In genomic region chr4:132259248-132259647, GRCm38 (mm10) we compare ENCODE assay signal across 9 mouse cellular contexts. TPM values are rescaled to one million over a fixed set of nuclear protein-coding genes. Genes with fewer than 3 reads are reported as not detected.
DNase-seq lines count a peak whose midpoint lies in the region; ATAC-seq and TF ChIP-seq lines count a peak whose summit lies in the region.
"Had no signal": no experiment of that assay in that cellular context is flagged by ENCODE, and none has a peak within 500 bp of the region (broad histone marks: within the 10 kb centered on the region; RNA-seq: fewer than 3 reads in every experiment).

No protein-coding gene starts in this region.

- no peak for TF ChIP-seq CTCF in kidney, adult 2 months (conservative IDR thresholded peaks at IDR 0.05; ENCODE audit: insufficient read depth, insufficient read length, low read depth, low read length)
- no peak for TF ChIP-seq CTCF in bone marrow macrophage, adult 2 months (IDR thresholded peaks at IDR 0.05; ENCODE audit: low read depth, low read length)

- no peaks in the 10 kb centered on the region for H3K9me3 ChIP-seq in liver, embryonic 15.5 days (replicated peaks)

- H3K9ac ChIP-seq in liver, embryonic 15.5 days: peak overlapping the region; percentile 95

- peak overlapping the region; percentile 72 for H3K27ac ChIP-seq in kidney, adult 2 months (ENCODE audit: insufficient read depth, low read depth, low read length)
- H3K27ac ChIP-seq in bone marrow macrophage, adult 2 months (ENCODE audit: insufficient read depth, low read depth, low read length): peak overlapping the region; percentile 28; the same call in 1 of the 2 replicates
- peak overlapping the region; percentile 93 for H3K27ac ChIP-seq in liver, embryonic 15.5 days (replicated peaks)

- peak overlapping the region; percentile 82 for H3K4me2 ChIP-seq in liver, embryonic 15.5 days

- WGBS in kidney, adult 2 months: 6% methylated on average over 4 of the region's 4 CpGs
- 63% methylated on average over 4 of the region's 4 CpGs for WGBS in liver, embryonic 15.5 days (ENCODE audit: insufficient replicate concordance)

- TF ChIP-seq POLR2A in kidney, adult 2 months (IDR thresholded peaks at IDR 0.05; ENCODE audit: low read depth, low read length): no peak
- TF ChIP-seq POLR2A in bone marrow macrophage, adult 2 months (IDR thresholded peaks at IDR 0.05; ENCODE audit: borderline replicate concordance, low read depth, low read length): no peak

- peak; percentile 31 for DNase-seq in cerebellum, adult 9-10 months
- DNase-seq in cerebellum, postnatal 4 days (ENCODE audit: low spot score in 2 of 2): no peak
- DNase-seq in kidney, adult 2 months: peak; percentile 27
- no peak for DNase-seq in kidney, postnatal 4 days
- no peak for DNase-seq in spleen, postnatal 10 days (ENCODE audit: low spot score in 2 of 2)
- DNase-seq in urinary bladder, postnatal 25 days (ENCODE audit: low spot score): no peak

- H3K4me3 ChIP-seq in kidney, adult 2 months (ENCODE audit: insufficient read depth, low read depth, low read length): no peak overlapping the region
- H3K4me3 ChIP-seq in bone marrow macrophage, adult 2 months (ENCODE audit: insufficient read depth, low read length): no peak overlapping the region
- H3K4me3 ChIP-seq in liver, embryonic 15.5 days (replicated peaks): peak overlapping the region; percentile 89

- H3K27me3 ChIP-seq in kidney, adult 2 months (replicated peaks; ENCODE audit: control insufficient read depth, insufficient read depth, low read length): no peaks in the 10 kb centered on the region
- no peaks in the 10 kb centered on the region for H3K27me3 ChIP-seq in liver, embryonic 15.5 days
- H3K27me3 ChIP-seq: Patski had no signal

- ATAC-seq in liver, embryonic 15.5 days (ENCODE audit: insufficient read depth): no peak
- ATAC-seq: Patski had no signal

- peaks cover 18% of the 10 kb centered on the region for H3K4me1 ChIP-seq in kidney, adult 2 months (ENCODE audit: control insufficient read depth, insufficient read depth, low read length)
- H3K4me1 ChIP-seq in bone marrow macrophage, adult 2 months (ENCODE audit: control insufficient read depth, insufficient read depth, low read length): peaks cover 25% of the 10 kb centered on the region
- peaks cover 61% of the 10 kb centered on the region for H3K4me1 ChIP-seq in liver, embryonic 15.5 days (replicated peaks)

- H3K36me3 ChIP-seq in kidney, adult 2 months (ENCODE audit: control insufficient read depth, insufficient read depth, low read length): no peaks in the 10 kb centered on the region
- H3K36me3 ChIP-seq in liver, embryonic 15.5 days (replicated peaks): 0 out of 2 replicates have a peak, but pooled peaks cover 6% of the 10 kb centered on the region

RNA-seq across cellular contexts. Expression of gene Gmeb1, which starts 2.2 kb away (rescaled TPM):
- polyA plus RNA-seq in kidney, adult 2 months (2012; rRNA removed): 10.7 and 12.8 TPM in 2 replicates
- polyA plus RNA-seq in bone marrow macrophage, adult 2 months (2012; ENCODE audit: insufficient read depth, insufficient read length, missing spikeins): 16.7 and 16.8 TPM in 2 replicates
- 13.2 and 14.2 TPM in 2 replicates for polyA plus RNA-seq in liver, embryonic 15.5 days (2015; fragmentation: Nextera tagmentation; extraction: Ambion mirVana)

RNA-seq across cellular contexts. Expression of gene Taf12, which starts 14.9 kb away (rescaled TPM):
- 12.2 and 15.0 TPM in 2 replicates for polyA plus RNA-seq in kidney, adult 2 months (2012; rRNA removed)
- polyA plus RNA-seq in bone marrow macrophage, adult 2 months (2012; ENCODE audit: insufficient read depth, insufficient read length, missing spikeins): 33.6 and 38.5 TPM in 2 replicates
- polyA plus RNA-seq in liver, embryonic 15.5 days (2015; fragmentation: Nextera tagmentation; extraction: Ambion mirVana): 31.7 and 38.3 TPM in 2 replicates

RNA-seq across cellular contexts. Expression of gene Rab42, which starts 43.9 kb away (rescaled TPM):
- polyA plus RNA-seq in kidney, adult 2 months (2012; rRNA removed): 7.2 and 8.9 TPM in 2 replicates
- polyA plus RNA-seq in bone marrow macrophage, adult 2 months (2012; ENCODE audit: insufficient read depth, insufficient read length, missing spikeins): 1.5 TPM in 1 of 2 replicates, not detected in the other
- polyA plus RNA-seq in liver, embryonic 15.5 days (2015; fragmentation: Nextera tagmentation; extraction: Ambion mirVana): 0.52 and 0.54 TPM in 2 replicates
- polyA plus RNA-seq: Patski had no signal

RNA-seq across cellular contexts. Expression of gene Ythdf2, which starts 47.1 kb away (rescaled TPM):
- 14.5 and 15.3 TPM in 2 replicates for polyA plus RNA-seq in kidney, adult 2 months (2012; rRNA removed)
- 50.3 and 51.4 TPM in 2 replicates for polyA plus RNA-seq in bone marrow macrophage, adult 2 months (2012; ENCODE audit: insufficient read depth, insufficient read length, missing spikeins)
- 26.2 and 28.6 TPM in 2 replicates for polyA plus RNA-seq in liver, embryonic 15.5 days (2015; fragmentation: Nextera tagmentation; extraction: Ambion mirVana)

Comparison
In these comparisons a context has a peak if more than half of its experiments do, and no peak if none do; other contexts are left out.
1. DNase-seq: peak in cerebellum, adult 9-10 months (single experiment) and kidney, adult 2 months (single experiment); none in cerebellum, postnatal 4 days (0 of 2), kidney, postnatal 4 days (0 of 2), spleen, postnatal 10 days (0 of 2) and urinary bladder, postnatal 25 days (single experiment).
2. H3K27ac ChIP-seq: peak in every context shown above with its lines; median percentile 93 in liver, embryonic 15.5 days; 72 in kidney, adult 2 months; 28 in bone marrow macrophage, adult 2 months.